Mouse (Mus musculus): ENCODE results near the gene Ces1d.

DNA sequence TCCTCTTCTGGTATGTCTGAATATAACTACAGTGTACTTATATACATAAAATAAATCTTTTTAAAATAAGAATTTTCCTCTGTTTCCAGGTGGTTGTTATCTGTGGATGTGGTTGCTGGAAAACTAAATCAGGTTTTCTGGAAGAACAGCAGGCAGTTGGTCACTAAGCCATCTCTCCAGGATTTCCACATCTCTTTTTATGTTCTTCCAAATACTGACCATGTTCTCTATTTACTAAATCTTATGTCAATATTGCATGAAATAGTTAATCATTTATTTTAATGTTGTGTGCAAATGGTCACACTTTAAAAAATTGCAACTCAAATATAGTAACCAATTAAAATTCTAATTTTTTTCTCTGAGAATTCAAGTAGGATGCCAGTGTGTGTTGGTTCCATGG, 50.3 kb downstream of the Ces1d start:
- TF ChIP-seq POLR2A (IDR thresholded peaks at IDR 0.05; ENCODE audit: borderline replicate concordance, low read depth, low read length) (no peak), CTCF (IDR thresholded peaks at IDR 0.05; ENCODE audit: low read depth, low read length) (no peak)

Data from bone marrow macrophage, adult 2 months (primary cell).